Mouse (Mus musculus) layer of hippocampus, adult 9-10 months (tissue): ENCODE data around the gene Neu1.
"Not testable (repeated sequence)": the region's sequence is repeated elsewhere in the genome, so short reads cannot be mapped to it uniquely, and the experiment has no call there.

ENCODE experiments used
- DNase-seq: peaks from one replicate; pipeline ENCODE4 v3.0.0; 2022; ENCODE audit warnings: low spot score

Gene Neu1

DNA sequence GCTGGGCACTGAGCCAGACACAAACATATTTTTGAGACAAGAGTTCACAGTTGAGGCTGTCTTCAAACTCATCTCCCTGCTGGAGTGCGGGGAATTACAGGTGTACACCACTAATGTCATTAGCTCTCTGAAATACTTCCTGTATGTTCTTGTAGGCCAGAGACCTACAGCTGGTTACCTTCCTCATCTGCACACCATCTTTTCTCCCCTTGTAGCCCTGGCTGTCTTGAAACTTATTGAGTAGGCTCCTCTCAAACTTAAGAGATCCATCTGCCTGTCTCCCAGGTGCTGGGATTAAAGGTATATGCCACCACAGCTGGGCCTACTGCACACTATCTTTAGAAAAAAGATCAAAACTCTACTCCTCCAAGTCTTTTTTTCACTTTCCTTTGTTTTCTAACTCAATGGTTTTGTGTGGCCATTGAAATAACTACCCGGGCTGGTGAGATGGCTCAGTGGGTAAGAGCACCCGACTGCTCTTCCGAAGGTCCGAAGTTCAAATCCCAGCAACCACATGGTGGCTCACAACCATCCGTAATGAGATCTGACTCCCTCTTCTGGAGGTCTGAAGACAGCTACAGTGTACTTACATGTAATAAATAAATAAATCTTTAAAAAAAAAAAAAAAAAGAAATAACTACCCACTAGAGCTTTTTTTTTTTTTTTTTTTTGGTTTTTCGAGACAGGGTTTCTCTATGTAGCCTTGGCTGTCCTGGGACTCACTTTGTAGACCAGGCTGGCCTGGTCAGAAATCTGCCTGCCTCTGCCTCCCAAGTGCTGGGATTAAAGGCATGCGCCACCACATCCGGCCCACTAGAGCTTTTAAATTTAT is 17.9 kb downstream of the Neu1 start:
- not testable (repeated sequence) for DNase-seq

DNA sequence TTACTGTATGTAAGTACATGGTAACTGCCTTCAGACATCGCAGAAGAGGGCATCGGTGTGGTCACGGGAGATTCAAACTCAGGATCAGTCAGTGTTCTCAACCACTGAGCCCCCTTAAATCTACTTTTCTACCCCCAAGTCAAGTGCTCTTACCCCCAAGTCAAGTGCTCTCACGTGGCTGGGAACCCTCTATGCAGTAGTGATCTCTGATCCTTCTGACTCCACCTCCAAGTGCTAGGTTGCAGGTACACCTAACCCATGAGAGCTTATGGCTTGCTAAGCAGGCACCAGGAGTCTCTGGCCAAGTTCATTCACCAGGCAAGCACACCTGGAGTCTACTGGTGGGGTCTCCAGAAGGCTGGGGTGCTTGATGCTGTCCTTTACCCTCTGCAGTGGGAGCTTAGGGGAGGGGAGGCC is 18.5 kb downstream of the Neu1 start:
- DNase-seq: no peak

DNA sequence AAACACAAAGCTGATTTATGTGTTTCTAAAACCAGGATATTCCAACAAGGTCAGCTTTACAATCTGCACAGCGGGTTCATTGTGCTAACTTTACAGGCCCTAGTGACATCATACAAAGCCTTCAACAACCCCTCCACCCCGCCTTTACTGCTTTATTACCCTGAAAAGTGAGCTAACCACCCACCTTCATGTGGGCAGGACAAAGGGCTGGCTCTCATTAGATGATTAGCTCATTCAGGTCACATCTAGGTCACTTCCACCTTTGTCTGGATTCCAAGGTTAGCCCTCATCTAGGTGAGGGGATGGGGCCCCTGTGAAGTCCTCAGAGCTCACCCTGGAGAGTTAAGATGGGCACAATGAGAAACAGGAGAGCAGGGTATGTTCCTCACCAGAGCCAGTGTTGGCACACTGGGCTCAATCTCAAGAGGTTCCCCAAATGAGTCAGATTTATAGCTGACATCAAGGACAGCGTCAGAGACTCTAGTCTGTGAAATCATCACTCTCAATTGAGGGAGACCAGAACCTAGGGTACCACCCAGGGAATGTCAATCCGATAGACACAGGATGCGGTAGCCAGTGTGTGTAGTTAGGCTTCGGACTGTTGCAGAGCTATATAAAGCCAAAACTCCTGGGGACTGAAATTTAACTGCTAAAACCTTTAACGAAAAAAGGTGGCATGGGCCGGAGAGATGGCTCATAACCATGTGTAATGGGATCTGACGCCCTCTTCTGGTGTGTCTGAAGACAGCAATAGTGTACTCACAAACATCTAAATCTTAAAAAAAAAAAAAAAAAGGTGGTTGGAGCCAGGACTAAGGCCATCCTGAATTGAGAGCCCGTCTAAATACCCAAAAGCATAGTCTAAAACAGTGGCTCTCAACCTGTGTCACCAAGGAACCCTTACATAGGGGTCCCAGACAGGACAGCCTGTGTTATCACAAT is 19.7 kb downstream of the Neu1 start:
- DNase-seq: no peak

DNA sequence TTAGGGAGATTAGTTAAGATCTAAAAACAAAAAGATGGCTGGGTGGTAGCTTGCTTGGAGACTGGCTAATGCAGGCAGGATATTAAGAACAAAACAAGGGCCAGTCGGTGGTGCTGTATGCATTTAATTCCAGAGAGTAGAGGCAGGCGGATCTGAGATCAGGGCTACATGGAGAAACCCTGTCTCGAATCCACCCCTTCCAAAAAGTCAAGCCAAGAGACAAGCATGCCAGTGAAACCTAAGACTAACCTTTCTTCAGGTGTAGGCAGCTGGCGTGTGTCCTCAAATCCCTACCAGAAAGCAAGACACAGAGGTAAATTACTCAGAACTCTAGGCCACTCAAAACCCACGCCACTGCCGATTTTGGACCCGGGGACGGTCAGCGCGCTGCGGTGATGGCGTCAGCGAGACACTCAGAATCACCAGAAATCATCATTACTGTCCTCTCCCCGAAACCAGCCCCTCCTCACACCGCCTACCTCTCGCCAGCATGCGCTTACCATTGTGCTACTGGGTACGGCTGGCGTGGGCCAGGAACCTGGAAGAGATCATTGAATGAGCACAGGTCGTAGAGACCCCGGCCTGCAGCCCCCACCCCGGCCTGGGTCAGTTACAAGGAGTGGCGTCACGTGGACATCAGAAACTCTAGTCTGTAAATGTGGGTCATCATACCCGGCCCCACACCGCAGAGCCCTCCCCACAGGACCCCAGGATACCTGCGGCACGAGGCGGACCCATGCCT is 20.8 kb downstream of the Neu1 start:
- DNase-seq: no peak

GRCm38 (mm10) chr17:34952378-34953040 is 21.5 kb downstream of the Neu1 start:
- peak; percentile 74 for DNase-seq

DNA sequence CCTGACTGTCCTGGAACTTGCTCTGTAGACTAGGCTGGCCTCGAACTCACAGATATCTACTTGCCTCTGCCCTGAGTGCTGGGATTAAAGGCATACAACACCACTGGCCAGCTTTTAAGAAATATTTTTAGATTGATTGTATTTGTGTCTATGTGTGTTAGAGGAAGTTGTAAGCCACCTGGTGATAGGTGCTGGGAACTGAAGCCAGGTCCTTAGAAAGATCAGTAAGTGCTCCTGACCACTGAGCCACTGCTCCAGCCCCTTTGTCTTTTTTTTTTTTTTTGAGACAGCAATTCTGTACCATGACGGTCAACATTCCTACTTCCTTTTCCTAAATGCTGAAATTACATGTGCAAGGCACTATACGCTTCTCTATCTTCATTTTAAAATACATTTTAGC is 22.2 kb downstream of the Neu1 start:
- DNase-seq: no peak

DNA sequence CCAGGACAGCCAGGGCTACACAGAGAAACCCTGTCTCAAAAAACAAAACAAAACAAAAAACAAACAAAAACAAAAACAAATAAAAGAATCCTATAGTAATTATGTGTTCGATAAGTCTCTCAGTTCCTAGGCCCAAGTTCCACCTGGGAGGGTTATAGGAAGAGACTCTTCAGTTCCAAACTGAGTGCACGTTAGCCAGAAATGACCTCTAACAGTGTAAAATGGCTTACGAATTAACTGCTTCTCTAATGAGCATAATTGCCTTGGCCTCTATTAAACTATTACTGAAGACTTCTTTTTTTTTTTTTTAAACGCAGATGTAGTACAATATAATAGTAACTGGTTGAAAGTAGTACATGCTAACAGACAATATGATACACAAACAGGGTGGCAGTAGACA is 22.9 kb downstream of the Neu1 start:
- DNase-seq: no peak

DNA sequence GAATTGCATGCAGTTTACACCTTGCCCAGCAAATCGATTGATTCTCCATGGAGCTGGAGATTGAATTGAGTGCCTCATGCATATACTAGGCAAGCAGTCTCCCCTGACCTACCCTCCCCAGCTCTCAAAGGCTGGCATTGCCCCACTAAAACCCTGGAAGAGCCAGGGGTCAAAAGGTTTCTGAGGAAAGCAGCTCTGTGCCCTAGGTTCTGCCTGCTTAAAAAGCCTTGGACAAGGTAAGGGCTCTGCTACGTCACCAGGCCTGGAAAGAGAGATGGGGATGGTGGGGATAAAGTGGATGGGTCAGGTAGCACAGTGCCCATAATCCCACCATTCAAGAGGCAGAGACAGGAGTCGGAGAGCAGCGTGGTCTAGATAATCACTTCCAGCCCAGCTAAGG is 23.8 kb downstream of the Neu1 start:
- DNase-seq: no peak

GRCm38 (mm10) chr17:34955884-34956283 is 24.8 kb downstream of the Neu1 start:
- DNase-seq: no peak

DNA sequence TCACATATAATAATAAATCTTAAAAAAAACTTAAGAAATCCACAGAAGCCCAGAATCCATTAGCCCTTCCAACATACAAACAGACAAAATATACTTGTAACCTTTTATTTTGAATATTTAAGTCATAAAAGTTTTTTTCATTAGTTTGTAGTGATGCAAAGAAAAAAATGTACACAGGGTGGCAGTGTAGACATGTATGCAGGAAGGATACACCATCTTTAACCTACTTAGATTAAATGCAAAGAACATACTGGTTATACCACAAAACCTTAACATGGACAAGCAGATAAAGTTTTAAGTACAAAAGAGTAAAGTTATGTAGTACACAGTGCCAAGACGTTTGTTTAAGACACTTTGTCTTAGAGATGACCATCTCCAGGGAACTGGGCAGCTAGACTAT is 25.3 kb downstream of the Neu1 start:
- no peak for DNase-seq

DNA sequence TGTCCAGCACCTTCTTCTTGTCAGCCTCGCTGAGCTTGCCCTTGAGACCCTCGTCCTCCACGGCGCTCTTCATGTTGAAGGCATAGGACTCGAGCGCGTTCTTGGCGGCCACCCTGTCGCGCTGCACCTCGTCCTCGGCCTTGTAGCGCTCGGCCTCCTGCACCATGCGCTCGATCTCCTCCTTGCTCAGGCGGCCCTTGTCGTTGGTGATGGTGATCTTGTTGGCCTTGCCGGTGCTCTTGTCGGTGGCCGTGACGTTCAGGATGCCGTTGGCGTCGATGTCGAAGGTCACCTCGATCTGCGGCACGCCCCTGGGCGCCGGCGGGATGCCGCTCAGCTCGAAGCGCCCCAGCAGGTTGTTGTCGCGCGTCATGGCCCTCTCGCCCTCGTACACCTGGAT is 26.2 kb downstream of the Neu1 start:
- not testable (repeated sequence) for DNase-seq

DNA sequence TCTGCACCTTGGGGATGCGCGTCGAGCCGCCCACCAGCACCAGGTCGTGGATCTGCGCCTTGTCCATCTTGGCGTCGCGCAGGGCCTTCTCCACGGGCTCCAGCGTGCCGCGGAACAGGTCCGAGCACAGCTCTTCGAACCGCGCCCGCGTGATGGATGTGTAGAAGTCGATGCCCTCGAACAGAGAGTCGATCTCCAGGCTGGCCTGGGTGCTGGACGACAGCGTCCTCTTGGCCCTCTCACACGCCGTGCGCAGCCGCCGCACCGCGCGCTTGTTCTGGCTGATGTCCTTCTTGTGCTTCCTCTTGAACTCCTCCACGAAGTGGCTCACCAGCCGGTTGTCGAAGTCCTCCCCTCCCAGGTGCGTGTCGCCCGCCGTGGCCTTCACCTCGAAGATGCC is 26.9 kb downstream of the Neu1 start:
- not testable (repeated sequence) for DNase-seq

GRCm38 (mm10) chr17:34958734-34959129 is 27.7 kb downstream of the Neu1 start:
- not testable (repeated sequence) for DNase-seq

DNA sequence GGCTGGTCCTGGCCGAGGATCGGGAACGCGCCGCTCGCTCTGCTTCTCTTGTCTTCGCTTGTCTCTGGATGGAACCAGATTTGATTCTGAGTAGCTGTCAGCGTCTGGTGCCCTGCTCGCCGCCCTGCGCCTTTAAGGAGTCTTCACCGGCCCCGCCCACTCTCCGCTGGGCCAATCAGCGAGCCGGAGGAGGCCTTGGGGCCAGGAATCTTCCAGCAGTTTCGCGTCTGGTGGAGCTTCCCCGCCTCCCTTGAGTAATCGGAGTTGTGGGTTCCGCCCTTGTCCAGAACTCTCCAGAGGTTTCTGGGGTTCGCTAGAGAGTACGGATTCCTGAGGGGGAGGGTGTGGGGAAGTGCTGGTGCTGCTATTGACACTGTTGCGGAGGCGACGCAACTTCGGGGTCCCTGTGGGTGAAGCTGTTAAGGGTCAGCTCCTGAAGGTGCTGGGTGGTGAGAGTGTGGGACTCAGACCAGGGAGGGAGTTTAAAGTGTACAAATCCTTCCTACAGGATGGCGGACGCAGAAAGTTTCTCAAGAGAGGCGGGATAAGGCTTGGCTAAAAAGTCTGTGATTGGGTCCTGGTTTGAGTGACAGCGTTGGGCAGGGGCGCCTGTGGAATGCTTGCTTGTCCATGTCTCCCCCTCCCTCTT is 28.2 kb downstream of the Neu1 start, which contains the start of gene Hspa1b:
Hspa1b (minus strand) TSS at position 109 of the 649 bp plus-strand sequence.
- DNase-seq: peak; percentile 59

GRCm38 (mm10) chr17:34959881-34960515 is 28.9 kb downstream of the Neu1 start:
- no peak for DNase-seq

GRCm38 (mm10) chr17:34960702-34961493 is 29.8 kb downstream of the Neu1 start:
- no peak for DNase-seq

DNA sequence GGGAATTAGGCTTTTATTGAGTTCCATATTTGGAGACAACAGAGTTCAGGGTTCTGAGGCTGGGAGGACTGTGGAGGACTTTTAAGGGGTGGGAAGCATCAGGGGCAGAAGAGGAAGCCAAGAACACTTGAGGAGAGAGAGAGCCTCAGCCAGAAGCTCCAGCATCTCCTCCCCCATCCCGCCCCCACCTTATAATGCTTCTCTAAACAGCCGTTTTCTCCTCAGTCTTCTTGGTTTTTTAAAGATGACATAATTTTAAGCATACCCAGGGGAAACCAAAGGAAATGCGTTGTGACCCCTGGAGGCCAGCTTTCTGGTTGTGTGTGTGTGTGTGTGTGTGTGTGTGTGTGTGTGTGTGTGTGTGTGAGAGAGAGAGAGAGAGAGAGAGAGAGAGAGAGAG is 31.1 kb downstream of the Neu1 start:
- no peak for DNase-seq

DNA sequence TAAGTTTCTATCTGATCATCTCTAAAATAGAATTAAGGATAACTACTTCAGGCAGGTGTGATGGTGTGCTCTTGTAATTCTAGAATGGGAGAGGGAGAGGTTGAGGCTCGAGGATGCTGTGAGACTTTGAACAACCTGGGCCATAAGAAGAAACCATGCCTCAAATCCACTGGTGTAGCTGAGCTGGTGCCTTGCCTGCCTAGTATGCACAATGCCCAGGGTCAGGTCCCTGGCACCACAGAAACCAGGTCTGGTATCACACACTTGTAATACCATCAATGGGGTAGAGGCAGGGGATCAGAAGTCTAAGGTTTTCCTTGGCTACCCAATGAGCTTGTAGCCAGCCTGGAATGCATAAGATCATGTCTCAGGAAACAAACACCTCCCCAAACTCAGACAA is 31.8 kb downstream of the Neu1 start:
- no peak for DNase-seq

DNA sequence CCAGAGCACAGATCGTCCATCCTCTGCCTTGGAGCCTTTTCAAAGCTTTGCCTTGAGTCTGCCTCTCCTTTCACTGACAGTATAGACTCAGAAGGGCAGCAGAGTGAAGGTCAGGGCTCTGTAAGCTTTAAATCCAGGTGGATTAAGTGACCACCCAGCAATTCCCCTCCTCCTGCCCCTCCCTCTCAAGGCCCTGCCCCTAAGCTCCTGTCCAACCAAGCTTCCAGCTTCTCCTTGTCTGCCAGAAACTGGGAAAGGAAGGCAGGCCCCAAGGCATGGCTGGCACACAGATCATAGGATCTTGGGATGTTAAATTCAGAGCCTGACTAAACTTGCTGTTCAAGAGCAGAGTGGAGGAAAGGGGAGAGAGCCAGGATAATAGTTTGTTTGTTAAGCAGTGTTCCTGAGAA is 33.6 kb downstream of the Neu1 start:
- no peak for DNase-seq

DNA sequence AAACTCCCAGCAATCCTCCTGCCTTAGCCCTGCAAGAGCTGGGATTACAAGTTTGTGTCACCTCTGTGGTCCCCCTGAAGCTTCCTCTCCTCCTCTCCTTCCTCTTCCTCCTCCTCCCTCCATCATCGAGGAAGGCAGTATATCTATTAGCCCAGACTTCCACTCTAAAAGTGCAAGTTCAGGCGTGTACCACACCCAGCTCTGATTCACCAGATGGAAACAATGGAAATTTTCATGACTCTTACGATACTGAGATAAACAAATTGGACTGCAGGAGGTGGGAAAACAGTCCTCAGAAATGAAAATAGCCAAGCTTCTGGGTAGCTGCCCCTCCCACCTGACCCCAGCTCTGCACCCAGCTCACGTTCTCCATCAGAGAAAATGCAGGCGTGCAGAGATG is 34.6 kb downstream of the Neu1 start:
- DNase-seq: no peak
